Comparison of ENCODE assay signal across 32 mouse cellular contexts in the genomic region with DNA sequence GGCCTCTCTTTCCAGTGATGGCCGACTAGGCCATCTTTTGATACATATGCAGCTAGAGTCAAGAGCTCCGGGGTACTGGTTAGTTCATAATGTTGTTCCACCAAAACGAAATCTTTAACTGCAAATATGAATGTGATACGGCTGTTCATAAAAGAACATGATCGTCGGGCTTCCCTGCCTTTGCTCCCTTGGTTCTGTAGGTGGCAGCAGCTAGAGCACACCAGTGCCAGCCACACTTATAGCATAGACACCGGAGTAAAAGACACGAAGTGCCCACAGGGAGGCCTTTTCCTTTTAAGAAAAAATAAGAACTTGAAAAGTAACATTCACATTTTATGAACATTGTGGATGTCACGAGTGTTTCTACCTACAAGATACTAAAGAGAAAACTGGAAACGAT.
DNase-seq lines count a peak whose midpoint lies in the region; ATAC-seq and TF ChIP-seq lines count a peak whose summit lies in the region.
"Had no signal": no experiment of that assay in that cellular context is flagged by ENCODE, and none has a peak within 500 bp of the region (broad histone marks: within the 10 kb centered on the region; RNA-seq: fewer than 3 reads in every experiment).

No protein-coding gene starts in this region.

- peak; percentile 58 for DNase-seq in heart, embryonic 10.5 days (ENCODE audit: low spot score)
- DNase-seq in heart, adult 8-10 months (ENCODE audit: low spot score) = no peak
- peak; percentile 7 for DNase-seq in left cerebral cortex, postnatal 14 days (ENCODE audit: low spot score in 2 of 2)
- no peak for DNase-seq in left cerebral cortex, postnatal 36 days (ENCODE audit: low spot score in 2 of 2)
- no peak for DNase-seq in adrenal gland, adult (ENCODE audit: inconsistent age in 2 of 2, low spot score in 1 of 2)
- DNase-seq: cerebellum, adult 8-10 months; cerebellum, postnatal 25 days; gastrocnemius, postnatal 14 days; heart, adult 11 months; heart, postnatal 4 days; kidney, adult 2 months; kidney, postnatal 10 days; layer of hippocampus, postnatal 36 days; lung, postnatal 10 days; retina, postnatal 1 day; right cerebral cortex, postnatal 14 days; thymus, postnatal 14 days had no signal

- no peak overlapping the region for H3K4me2 ChIP-seq in forebrain, embryonic 16.5 days (ENCODE audit: low read length)
- H3K4me2 ChIP-seq: embryonic facial prominence, embryonic 12.5 days; forebrain, embryonic 15.5 days; heart, embryonic 12.5 days; hindbrain, embryonic 13.5 days; limb, embryonic 13.5 days; liver, embryonic 11.5 days; midbrain, embryonic 15.5 days; neural tube, embryonic 15.5 days had no signal

- H3K27me3 ChIP-seq in heart, embryonic 10.5 days (ENCODE audit: insufficient read depth, poor library complexity, severe bottlenecking) = no peaks in the 10 kb centered on the region
- H3K27me3 ChIP-seq in E14TG2a.4 (ENCODE audit: insufficient read depth, low read length) = peaks cover 3% of the 10 kb centered on the region; the same call in 1 of the 2 replicates
- H3K27me3 ChIP-seq in forebrain, embryonic 16.5 days (replicated peaks; ENCODE audit: control insufficient read depth, insufficient read depth, low read length) = no peaks in the 10 kb centered on the region
- H3K27me3 ChIP-seq: embryonic facial prominence, embryonic 12.5 days; forebrain, embryonic 15.5 days; heart, embryonic 12.5 days; hindbrain, embryonic 13.5 days; limb, embryonic 13.5 days; midbrain, embryonic 15.5 days; neural tube, embryonic 15.5 days had no signal

- H3K27ac ChIP-seq in heart, embryonic 10.5 days = no peak overlapping the region
- H3K27ac ChIP-seq in cortical plate, adult 2 months (ENCODE audit: insufficient read depth, low read length) = no peak overlapping the region
- no peak overlapping the region for H3K27ac ChIP-seq in forebrain, embryonic 16.5 days (ENCODE audit: low read length)
- H3K27ac ChIP-seq: embryonic facial prominence, embryonic 12.5 days; forebrain, embryonic 15.5 days; hindbrain, embryonic 13.5 days; limb, embryonic 13.5 days; midbrain, embryonic 10.5 days; midbrain, embryonic 15.5 days; neural tube, embryonic 15.5 days had no signal

- no peak overlapping the region for H3K9ac ChIP-seq in forebrain, embryonic 16.5 days (replicated peaks; ENCODE audit: low read depth, low read length)
- H3K9ac ChIP-seq: embryonic facial prominence, embryonic 12.5 days; forebrain, embryonic 15.5 days; heart, embryonic 12.5 days; hindbrain, embryonic 13.5 days; limb, embryonic 13.5 days; midbrain, embryonic 15.5 days; neural tube, embryonic 15.5 days had no signal

- no peaks in the 10 kb centered on the region; the same call in 1 of the 2 replicates for H3K4me1 ChIP-seq in heart, embryonic 10.5 days
- H3K4me1 ChIP-seq in E14TG2a.4 (replicated peaks; ENCODE audit: low read depth, low read length) = no peaks in the 10 kb centered on the region
- no peaks in the 10 kb centered on the region for H3K4me1 ChIP-seq in cortical plate, adult 2 months (ENCODE audit: control insufficient read depth, insufficient read depth, low read length)
- H3K4me1 ChIP-seq in forebrain, embryonic 16.5 days (replicated peaks; ENCODE audit: control insufficient read depth, insufficient read depth, low read length) = no peaks in the 10 kb centered on the region
- H3K4me1 ChIP-seq: embryonic facial prominence, embryonic 12.5 days; forebrain, embryonic 15.5 days; heart, embryonic 12.5 days; hindbrain, embryonic 13.5 days; limb, embryonic 13.5 days; midbrain, embryonic 10.5 days; midbrain, embryonic 15.5 days; neural tube, embryonic 15.5 days had no signal

- no peak for TF ChIP-seq POLR2A in cortical plate, adult 2 months (IDR thresholded peaks at IDR 0.05; ENCODE audit: extremely low read depth, insufficient read depth, low read length)

- intact Hi-C loops in left cerebral cortex, postnatal 14 days (cut with DNase I) = no loop called here
- intact Hi-C loops in left cerebral cortex, postnatal 36 days (cut with DNase I) = no loop called here

- WGBS in heart, embryonic 10.5 days = 76% methylated on average over 10 of the region's 10 CpGs
- 85% methylated on average over 9 of the region's 10 CpGs for WGBS in forebrain, embryonic 16.5 days

- no peaks in the 10 kb centered on the region for H3K36me3 ChIP-seq in heart, embryonic 10.5 days
- no peaks in the 10 kb centered on the region for H3K36me3 ChIP-seq in E14TG2a.4 (ENCODE audit: insufficient read depth, low read length)
- no peaks in the 10 kb centered on the region for H3K36me3 ChIP-seq in forebrain, embryonic 16.5 days (ENCODE audit: control insufficient read depth, insufficient read depth)
- H3K36me3 ChIP-seq: embryonic facial prominence, embryonic 12.5 days; forebrain, embryonic 15.5 days; G1E; heart, embryonic 12.5 days; hindbrain, embryonic 13.5 days; limb, embryonic 13.5 days; midbrain, embryonic 10.5 days; midbrain, embryonic 15.5 days; neural tube, embryonic 15.5 days had no signal

- H3K4me3 ChIP-seq in heart, embryonic 10.5 days = no peak overlapping the region
- peak overlapping the region; percentile 49; the same call in 1 of the 2 replicates for H3K4me3 ChIP-seq in E14TG2a.4 (replicated peaks; ENCODE audit: low read length)
- H3K4me3 ChIP-seq in cortical plate, adult 2 months (ENCODE audit: insufficient read depth, low read length) = no peak overlapping the region
- no peak overlapping the region for H3K4me3 ChIP-seq in forebrain, embryonic 16.5 days (replicated peaks; ENCODE audit: low read length)
- H3K4me3 ChIP-seq: embryonic facial prominence, embryonic 12.5 days; forebrain, embryonic 15.5 days; heart, embryonic 12.5 days; hindbrain, embryonic 13.5 days; limb, embryonic 13.5 days; midbrain, embryonic 10.5 days; midbrain, embryonic 15.5 days; neural tube, embryonic 15.5 days had no signal

- no peak for TF ChIP-seq CTCF in E14TG2a.4 (conservative IDR thresholded peaks at IDR 0.05; ENCODE audit: low read length)
- TF ChIP-seq CTCF in cortical plate, adult 2 months (IDR thresholded peaks at IDR 0.05; ENCODE audit: extremely low read depth, insufficient read depth, low read length) = 0 out of 2 replicates have a peak, but pooled peaks have one; percentile 5

- ATAC-seq in forebrain, embryonic 16.5 days = no peak
- ATAC-seq: CD4-positive, CD25-positive, alpha-beta regulatory T cell, adult 4 months; forebrain, embryonic 15.5 days; inflammation-experienced regulatory T-cells, adult 6 months; midbrain, embryonic 15.5 days had no signal

- H3K9me3 ChIP-seq in heart, embryonic 10.5 days = no peaks in the 10 kb centered on the region
- no peaks in the 10 kb centered on the region for H3K9me3 ChIP-seq in E14TG2a.4 (ENCODE audit: low read length)
- H3K9me3 ChIP-seq in forebrain, embryonic 16.5 days (ENCODE audit: control insufficient read depth, low read length) = no peaks in the 10 kb centered on the region
- H3K9me3 ChIP-seq: embryonic facial prominence, embryonic 12.5 days; forebrain, embryonic 15.5 days; heart, embryonic 12.5 days; hindbrain, embryonic 13.5 days; limb, embryonic 13.5 days; midbrain, embryonic 10.5 days; midbrain, embryonic 15.5 days; neural tube, embryonic 15.5 days had no signal

Comparison
In these comparisons a context has a peak if more than half of its experiments do, and no peak if none do; other contexts are left out.
1. DNase-seq: peak in heart, embryonic 10.5 days (single experiment) and left cerebral cortex, postnatal 14 days (2 of 2); none in heart, adult 8-10 months (single experiment), left cerebral cortex, postnatal 36 days (0 of 2) and adrenal gland, adult (0 of 2).